Mouse (Mus musculus) 416B (cell line): ENCODE measurements at regions not wholly inside any gene's neighbourhood (a gene's known extent, or its start where the extent isn't known, plus 50 kb on each side); places are given as distances from the start of the nearest gene placed in this dataset.

ENCODE experiments used
- DNase-seq: peaks from one replicate; pipeline ENCODE4 v3.0.0; 2011; ENCODE audit warnings: low read depth

DNA sequence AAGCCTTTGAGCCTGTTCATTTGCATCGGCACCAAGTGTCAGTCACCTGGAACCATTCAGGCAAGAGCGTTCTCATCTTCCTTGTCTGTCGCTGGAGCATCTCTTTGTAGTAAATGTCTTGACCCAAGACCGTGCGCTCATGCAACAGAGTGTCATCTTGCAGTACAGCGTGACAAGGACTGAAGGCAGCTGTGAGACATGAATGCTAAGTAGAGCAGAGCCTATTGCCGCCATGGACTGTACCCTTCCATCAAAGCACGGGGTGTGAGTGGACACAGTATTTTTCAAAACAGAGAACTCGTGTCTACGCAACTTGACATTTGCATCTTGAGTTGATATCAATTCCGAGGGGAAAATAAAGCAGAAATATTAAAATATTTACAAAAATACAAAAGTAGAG lies 287.4 kb upstream of the Gpc5 start:
- no peak for DNase-seq

- DNase-seq, result no peak
Measured at GRCm38 (mm10) chr14:114808621-114809020, 283.4 kb upstream of the Gpc5 start.

DNA sequence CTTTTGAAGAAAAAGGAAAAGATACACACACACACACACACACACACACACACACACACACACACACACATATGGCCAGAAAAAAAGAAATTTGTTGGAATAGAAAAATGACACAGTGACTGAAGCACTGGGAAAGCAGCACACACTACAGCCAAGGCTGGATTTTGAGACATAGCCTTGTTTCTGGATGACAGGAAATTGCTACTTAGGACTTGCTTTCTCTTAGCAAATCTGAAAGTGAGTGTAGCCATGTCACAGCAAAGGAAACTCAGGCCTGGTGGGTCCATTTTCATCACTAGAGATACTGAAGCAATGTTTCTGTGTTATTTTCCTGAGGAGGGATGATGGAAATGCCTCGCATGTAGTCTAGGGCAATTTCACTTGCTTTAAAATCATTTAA lies 271.3 kb upstream of the Gpc5 start:
- DNase-seq, result no peak

DNA sequence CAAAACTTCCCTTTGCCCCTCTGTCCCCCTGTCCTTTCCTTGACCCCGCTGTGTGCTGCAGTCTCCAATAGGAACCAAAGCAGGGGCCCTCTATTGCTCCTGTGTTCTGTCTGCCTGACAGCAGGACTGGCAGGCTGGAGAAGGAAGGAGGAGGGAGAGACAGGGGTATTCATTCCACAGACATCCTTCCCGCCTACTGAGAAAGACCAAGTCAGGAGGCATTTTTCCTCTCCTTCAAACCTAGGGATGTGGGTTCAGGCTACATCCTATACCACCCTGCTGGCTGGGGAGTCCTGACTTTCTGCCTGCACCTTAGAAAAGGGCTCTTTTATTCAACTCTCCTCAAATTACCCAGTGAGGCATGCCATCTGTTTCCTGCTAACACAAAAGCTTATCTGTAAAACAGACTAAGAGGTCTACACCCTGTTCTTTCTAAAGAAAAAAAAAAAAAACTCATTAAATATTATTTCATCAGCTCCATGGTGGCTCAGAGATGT lies 270.9 kb upstream of the Gpc5 start:
- no peak for DNase-seq

DNA sequence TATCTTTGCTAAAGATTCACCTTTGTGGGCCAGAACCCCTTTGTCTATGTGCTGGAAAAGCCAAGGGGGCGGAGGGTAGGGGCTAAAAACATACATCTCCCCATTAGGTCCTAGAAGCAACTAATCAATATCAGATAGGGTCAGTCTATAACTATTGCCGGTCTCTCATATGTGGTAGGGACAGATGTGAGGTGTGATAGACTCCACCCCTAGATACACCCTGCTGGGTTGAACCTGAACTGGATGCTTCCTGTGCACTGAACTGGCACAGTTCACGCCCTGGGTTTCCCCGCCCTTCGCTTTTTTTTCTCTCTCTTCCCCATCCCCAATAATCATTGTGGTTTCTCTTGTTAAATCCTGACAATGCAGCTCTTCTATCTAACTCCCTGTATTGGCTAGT lies 270.3 kb upstream of the Gpc5 start:
- DNase-seq, result no peak

GRCm38 (mm10) chr14:114826662-114827321 lies 265.2 kb upstream of the Gpc5 start:
- DNase-seq, result no peak

- no peak for DNase-seq
Measured at GRCm38 (mm10) chr14:114829310-114829709, 262.7 kb upstream of the Gpc5 start.

GRCm38 (mm10) chr14:114832987-114833386 lies 259.0 kb upstream of the Gpc5 start:
- DNase-seq, result no peak

DNA sequence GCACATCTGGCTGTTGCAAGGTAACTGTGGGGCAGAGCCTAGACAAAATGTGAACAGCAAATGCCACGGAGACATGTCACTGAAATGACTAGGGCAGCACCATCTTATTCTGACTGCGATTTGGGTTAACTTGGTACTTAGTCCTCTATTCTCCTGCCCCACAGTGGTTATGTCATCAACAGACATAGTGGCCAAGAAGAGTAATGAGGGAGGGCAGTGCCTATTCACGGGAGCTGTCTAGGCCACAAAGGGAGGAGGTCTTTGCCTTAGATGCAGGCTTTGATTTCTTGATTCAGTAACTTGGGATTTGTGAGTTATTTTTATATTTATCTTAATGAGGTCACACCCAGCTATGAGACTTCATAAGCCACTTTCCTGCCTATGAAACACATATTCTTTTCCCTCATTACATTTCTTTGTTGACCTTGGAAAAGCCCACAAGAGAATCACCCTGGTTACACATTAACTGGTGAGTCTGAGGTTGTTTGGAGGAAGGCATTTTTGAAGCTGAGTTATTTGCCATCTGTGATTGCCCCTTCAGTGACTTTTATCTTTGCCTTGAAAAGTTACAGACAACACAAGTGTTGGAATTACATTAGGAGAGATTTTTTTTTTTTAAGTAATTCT lies 255.2 kb upstream of the Gpc5 start:
- DNase-seq, result no peak

- no peak for DNase-seq
Measured at GRCm38 (mm10) chr14:114837652-114838276, 254.3 kb upstream of the Gpc5 start.

GRCm38 (mm10) chr14:114839340-114839903 lies 252.6 kb upstream of the Gpc5 start:
- no peak for DNase-seq

DNA sequence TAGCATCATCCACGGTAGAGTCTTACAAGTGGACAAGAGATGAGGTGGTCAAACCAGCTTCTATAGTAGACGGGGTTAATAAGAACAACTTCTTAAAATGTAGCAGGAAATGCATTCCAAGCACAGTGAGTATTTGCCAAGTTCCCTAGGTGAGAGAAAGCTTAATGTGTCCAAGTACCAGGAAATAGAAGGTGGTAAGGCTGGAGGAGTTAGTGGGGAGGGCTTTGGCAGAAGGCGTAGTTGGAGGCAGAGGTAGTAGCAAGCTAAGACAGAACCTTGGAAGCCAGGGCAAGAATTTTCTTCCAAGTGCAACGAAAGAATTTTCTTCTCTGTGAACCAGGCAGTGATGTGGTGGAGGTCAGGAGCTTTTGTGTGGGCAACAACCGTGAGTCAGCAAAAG lies 251.2 kb upstream of the Gpc5 start:
- DNase-seq, result no peak

DNA sequence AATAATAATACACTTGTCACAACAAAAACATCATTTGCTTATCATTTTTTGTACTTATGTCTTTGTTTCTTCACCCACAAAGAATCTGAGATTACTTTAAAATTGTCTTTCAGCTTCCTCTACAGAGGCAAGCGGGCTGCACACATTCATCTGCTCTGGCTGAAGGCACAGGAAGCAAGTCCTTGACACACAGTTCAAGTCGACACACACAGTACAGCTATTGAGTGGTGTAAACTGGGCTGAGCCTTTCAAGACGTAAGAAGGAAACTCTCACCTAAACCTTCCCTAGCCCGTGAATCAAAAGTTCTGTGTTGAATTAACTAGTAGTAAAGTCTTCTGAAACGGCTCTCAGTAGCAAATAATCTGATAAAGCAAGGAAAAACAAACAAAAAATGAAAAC lies 250.5 kb upstream of the Gpc5 start:
- no peak for DNase-seq

- DNase-seq, result peak; percentile 55
Measured at GRCm38 (mm10) chr14:114842327-114842726, 249.7 kb upstream of the Gpc5 start.

DNA sequence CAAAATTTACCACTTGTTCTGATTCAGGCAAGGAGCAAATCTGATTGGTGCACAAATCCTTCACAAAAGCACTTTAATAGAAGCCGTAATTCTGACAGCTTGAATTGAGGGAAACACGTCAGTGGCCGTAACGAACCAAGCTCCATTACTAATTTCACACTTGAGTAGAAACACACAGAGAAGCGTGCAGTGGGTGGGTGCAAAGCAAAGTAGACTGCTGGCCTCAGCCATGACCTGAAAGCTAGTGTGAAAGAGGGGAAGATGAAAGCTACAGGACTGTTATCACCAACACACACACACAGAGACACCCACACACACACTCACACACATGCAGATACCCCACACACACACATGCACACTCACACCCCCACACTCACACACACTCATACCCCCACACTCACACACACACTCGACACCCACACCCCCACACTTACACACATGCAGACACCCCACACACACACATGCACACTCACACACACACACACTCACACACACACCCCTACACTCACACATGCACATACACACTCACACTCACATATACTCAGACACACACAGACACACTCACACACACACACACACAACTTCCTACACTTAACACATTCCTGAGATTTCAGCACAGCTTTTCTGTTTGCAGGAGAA lies 248.8 kb upstream of the Gpc5 start:
- no peak for DNase-seq

DNA sequence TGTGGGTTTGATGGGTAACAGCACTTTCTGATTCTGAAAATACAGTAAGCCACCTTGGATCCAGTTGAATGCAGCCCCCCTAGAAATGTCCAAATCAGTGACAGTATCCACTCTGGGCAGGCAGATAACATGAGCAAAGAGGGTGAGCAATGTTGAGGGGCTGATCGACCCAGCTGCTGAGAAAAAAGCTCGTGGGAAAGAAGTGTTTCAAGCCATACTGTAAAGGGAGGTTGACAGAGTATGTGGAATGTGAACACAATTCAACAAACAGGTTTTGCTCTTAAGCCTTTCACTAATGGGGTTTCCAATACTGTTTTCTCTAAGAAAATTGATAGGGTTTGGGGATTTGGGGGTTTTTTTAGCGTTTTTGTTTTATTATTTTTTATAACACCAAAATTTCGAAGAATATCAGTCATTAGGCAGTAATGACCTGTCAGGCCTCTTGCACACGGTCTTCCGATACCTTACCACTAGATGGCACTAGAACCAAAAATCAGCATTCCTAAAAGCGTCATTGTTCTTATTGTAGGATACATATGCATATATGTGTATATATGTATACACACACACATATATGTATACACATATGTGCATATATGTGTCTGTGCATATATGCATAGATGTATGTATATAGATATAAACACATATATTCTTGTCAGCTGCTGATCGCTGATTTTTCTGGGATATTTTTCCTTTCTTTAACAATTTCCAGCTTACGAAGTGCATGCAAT lies 237.5 kb upstream of the Gpc5 start:
- DNase-seq, result peak; percentile 68

DNA sequence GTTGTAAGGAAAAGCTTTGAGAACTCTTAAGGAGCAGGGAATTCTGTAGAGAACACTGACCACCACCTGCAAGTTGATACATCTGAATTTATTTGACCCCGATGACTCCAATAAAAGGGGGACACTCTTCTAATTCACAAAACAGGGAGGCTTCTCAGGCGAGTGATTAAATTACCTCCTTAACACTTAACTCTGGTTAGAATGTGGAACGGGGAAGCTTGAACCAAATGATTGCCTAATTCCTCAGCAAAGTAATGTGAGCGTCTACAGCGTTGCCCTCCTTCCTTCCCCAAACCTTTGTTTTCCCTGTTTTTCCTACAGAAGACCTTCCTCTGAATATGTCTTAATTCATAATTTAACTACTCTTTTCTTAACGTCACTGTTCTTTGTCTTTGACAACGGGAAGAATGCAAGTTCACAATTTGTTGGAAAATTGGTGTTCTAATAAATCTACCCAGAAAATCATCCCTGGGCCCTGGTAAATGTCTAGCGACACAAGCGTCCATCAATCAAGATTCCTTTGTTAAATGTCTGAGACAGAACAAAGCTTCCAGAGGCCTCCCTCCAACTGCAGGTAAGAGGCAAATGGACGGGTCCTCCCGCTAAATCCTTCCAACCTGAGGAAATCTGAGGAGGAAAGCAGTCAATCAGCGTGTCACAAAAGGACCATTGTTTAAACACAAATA lies 236.8 kb upstream of the Gpc5 start:
- DNase-seq, result no peak

DNA sequence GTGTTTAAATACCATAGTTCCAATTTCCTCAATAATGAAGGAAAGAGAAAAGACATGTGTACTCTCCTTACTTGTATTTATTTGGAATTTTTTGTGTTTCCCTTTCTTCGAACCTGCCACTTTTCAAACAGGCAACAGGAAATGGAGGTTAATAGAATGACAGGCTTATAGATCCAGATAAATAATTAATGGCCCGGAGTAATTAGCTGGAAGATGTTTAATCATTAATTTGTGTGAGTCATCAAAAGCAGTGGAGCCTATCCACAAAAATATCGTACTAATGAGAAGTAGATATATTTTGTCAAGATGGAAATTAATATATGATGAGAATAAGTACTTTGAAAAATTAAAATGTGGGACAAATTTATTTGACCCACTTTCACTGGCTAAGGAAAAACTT lies 236.3 kb upstream of the Gpc5 start:
- DNase-seq, result no peak

- no peak for DNase-seq
Measured at GRCm38 (mm10) chr14:114856243-114857031, 235.6 kb upstream of the Gpc5 start.

DNA sequence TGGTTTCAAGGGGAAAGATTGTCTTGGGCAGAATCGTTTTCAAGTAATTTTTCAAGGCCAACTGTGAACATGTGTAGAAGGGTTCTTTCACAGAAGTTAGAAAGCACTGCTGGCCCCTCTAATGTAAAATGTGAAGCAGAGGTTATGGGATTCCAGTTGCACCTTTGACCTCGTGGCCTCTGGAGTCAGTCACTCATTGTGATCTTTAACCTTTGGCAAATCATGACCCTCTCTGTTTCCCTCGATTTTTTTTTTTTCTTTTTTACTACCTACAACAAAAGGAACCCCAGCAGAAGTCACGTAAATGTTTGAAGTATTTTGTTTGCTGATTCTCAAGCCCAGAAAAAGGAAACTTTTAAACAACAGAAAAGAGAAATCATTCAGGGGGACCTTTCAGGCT lies 234.8 kb upstream of the Gpc5 start:
- no peak for DNase-seq

DNA sequence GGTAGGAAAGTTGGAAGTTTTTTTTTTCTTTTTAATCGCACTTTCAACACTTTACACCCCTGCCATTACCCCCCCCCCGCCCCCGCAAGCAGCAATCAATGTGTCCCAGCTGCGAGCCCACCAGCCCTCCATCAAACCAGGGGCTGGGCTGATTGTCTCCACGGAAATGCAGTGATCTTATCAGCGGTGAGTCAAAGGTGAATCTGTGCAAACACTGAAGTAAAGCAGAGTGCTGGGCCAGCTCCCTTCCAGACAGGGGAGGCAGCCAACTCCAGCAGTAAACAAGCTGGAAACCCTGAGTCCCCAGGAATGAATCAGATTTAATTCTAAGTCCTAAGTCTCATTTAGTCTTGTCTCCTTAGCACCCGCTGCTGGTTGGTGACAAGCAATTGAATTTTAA lies 234.3 kb upstream of the Gpc5 start:
- DNase-seq, result no peak
